Mouse (Mus musculus): ENCODE results near the gene Pi4ka. TPM values are rescaled to one million over a fixed set of nuclear protein-coding genes. Genes with fewer than 3 reads are reported as not detected.

Gene Pi4ka
- polyA plus RNA-seq, 1 experiment from 2014 or later, result 70.4 TPM

DNA sequence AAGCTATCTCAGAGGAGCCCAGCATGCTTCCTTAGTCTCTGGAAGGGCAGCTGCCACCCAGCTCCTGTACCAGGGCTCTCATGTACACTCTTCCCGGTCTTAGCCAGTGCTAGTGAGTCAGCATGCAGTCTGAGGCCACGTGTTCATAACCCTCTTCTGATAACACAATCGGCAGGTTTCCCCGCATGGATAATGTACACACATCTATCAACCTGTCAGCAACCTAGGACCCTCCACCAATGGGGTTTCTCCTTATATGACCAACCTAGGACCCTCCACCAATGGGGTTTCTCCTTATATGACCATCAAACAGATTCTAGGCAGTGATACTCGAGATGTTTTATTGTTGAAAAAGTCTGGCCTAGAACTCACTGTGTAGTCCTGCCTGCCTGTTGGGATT is 138.2 kb downstream of the Pi4ka start:
- Histone ChIP-seq H3K4me3 (replicated peaks; ENCODE audit: low read length) (no peak overlapping the region), H3K4me2 (ENCODE audit: low read length) (no peak overlapping the region), H3K27me3 (replicated peaks; ENCODE audit: control insufficient read depth, insufficient read depth, low read length) (no peaks in the 10 kb centered on the region), H3K36me3 (ENCODE audit: control insufficient read depth, insufficient read depth) (peaks cover 4% of the 10 kb centered on the region; the same call in 1 of the 2 replicates), H3K9me3 (ENCODE audit: control insufficient read depth, low read length) (peaks cover 3% of the 10 kb centered on the region; the same call in 1 of the 2 replicates), H3K9ac (replicated peaks; ENCODE audit: low read depth, low read length) (no peak overlapping the region), H3K4me1 (replicated peaks; ENCODE audit: control insufficient read depth, insufficient read depth, low read length) (no peaks in the 10 kb centered on the region), H3K27ac (ENCODE audit: low read length) (no peak overlapping the region)
- no peak for ATAC-seq
- 86% methylated on average over 5 of the region's 5 CpGs for WGBS

- no peaks in the 10 kb centered on the region for H3K4me1 ChIP-seq (replicated peaks; ENCODE audit: control insufficient read depth, insufficient read depth, low read length)
- H3K9ac ChIP-seq (replicated peaks; ENCODE audit: low read depth, low read length), result no peak overlapping the region
- 75% methylated on average over 3 of the region's 3 CpGs for WGBS
- H3K4me3 ChIP-seq (replicated peaks; ENCODE audit: low read length), result no peak overlapping the region
- H3K36me3 ChIP-seq (ENCODE audit: control insufficient read depth, insufficient read depth), result peaks cover 4% of the 10 kb centered on the region; the same call in 1 of the 2 replicates
- H3K27me3 ChIP-seq (replicated peaks; ENCODE audit: control insufficient read depth, insufficient read depth, low read length), result no peaks in the 10 kb centered on the region
- no peak overlapping the region for H3K4me2 ChIP-seq (ENCODE audit: low read length)
- no peak for ATAC-seq
- peaks cover 3% of the 10 kb centered on the region; the same call in 1 of the 2 replicates for H3K9me3 ChIP-seq (ENCODE audit: control insufficient read depth, low read length)
- no peak overlapping the region for H3K27ac ChIP-seq (ENCODE audit: low read length)
These were observed 140.0 kb downstream of the Pi4ka start for GRCm38 (mm10) chr16:17266113-17266512.

GRCm38 (mm10) chr16:17261341-17261740 is 144.8 kb downstream of the Pi4ka start:
- Histone ChIP-seq H3K9me3 (ENCODE audit: control insufficient read depth, low read length) (no peaks in the 10 kb centered on the region), H3K4me1 (replicated peaks; ENCODE audit: control insufficient read depth, insufficient read depth, low read length) (no peaks in the 10 kb centered on the region), H3K36me3 (ENCODE audit: control insufficient read depth, insufficient read depth) (peaks cover 7% of the 10 kb centered on the region; the same call in 1 of the 2 replicates), H3K27me3 (replicated peaks; ENCODE audit: control insufficient read depth, insufficient read depth, low read length) (no peaks in the 10 kb centered on the region), H3K27ac (ENCODE audit: low read length) (no peak overlapping the region), H3K4me2 (ENCODE audit: low read length) (no peak overlapping the region), H3K9ac (replicated peaks; ENCODE audit: low read depth, low read length) (no peak overlapping the region), H3K4me3 (replicated peaks; ENCODE audit: low read length) (no peak overlapping the region)
- ATAC-seq, result no peak
- WGBS, result 81% methylated on average over 1 of the region's 1 CpGs

GRCm38 (mm10) chr16:17258917-17259316 is 147.2 kb downstream of the Pi4ka start:
- H3K4me2 ChIP-seq (ENCODE audit: low read length), result no peak overlapping the region
- peaks cover 5% of the 10 kb centered on the region for H3K4me1 ChIP-seq (replicated peaks; ENCODE audit: control insufficient read depth, insufficient read depth, low read length)
- no peak for ATAC-seq
- H3K27me3 ChIP-seq (replicated peaks; ENCODE audit: control insufficient read depth, insufficient read depth, low read length), result no peaks in the 10 kb centered on the region
- H3K9me3 ChIP-seq (ENCODE audit: control insufficient read depth, low read length), result no peaks in the 10 kb centered on the region
- H3K27ac ChIP-seq (ENCODE audit: low read length), result no peak overlapping the region
- WGBS, result 94% methylated on average over 12 of the region's 12 CpGs
- H3K36me3 ChIP-seq (ENCODE audit: control insufficient read depth, insufficient read depth), result peaks cover 7% of the 10 kb centered on the region; the same call in 1 of the 2 replicates
- H3K4me3 ChIP-seq (replicated peaks; ENCODE audit: low read length), result no peak overlapping the region
- no peak overlapping the region for H3K9ac ChIP-seq (replicated peaks; ENCODE audit: low read depth, low read length)

GRCm38 (mm10) chr16:17257359-17257821 is 148.7 kb downstream of the Pi4ka start:
- H3K27me3 ChIP-seq (replicated peaks; ENCODE audit: control insufficient read depth, insufficient read depth, low read length), result no peaks in the 10 kb centered on the region
- 85% methylated on average over 9 of the region's 9 CpGs for WGBS
- H3K27ac ChIP-seq (ENCODE audit: low read length), result no peak overlapping the region
- peaks cover 13% of the 10 kb centered on the region for H3K4me1 ChIP-seq (replicated peaks; ENCODE audit: control insufficient read depth, insufficient read depth, low read length)
- no peaks in the 10 kb centered on the region for H3K9me3 ChIP-seq (ENCODE audit: control insufficient read depth, low read length)
- H3K4me3 ChIP-seq (replicated peaks; ENCODE audit: low read length), result no peak overlapping the region
- ATAC-seq, result 0 out of 2 replicates have a peak, but pooled peaks have one; percentile 13
- no peak overlapping the region for H3K4me2 ChIP-seq (ENCODE audit: low read length)
- H3K9ac ChIP-seq (replicated peaks; ENCODE audit: low read depth, low read length), result no peak overlapping the region
- H3K36me3 ChIP-seq (ENCODE audit: control insufficient read depth, insufficient read depth), result peaks cover 7% of the 10 kb centered on the region; the same call in 1 of the 2 replicates

- no peak overlapping the region for H3K4me2 ChIP-seq (ENCODE audit: low read length)
- H3K27me3 ChIP-seq (replicated peaks; ENCODE audit: control insufficient read depth, insufficient read depth, low read length), result no peaks in the 10 kb centered on the region
- H3K9me3 ChIP-seq (ENCODE audit: control insufficient read depth, low read length), result no peaks in the 10 kb centered on the region
- H3K27ac ChIP-seq (ENCODE audit: low read length), result no peak overlapping the region
- peaks cover 26% of the 10 kb centered on the region for H3K4me1 ChIP-seq (replicated peaks; ENCODE audit: control insufficient read depth, insufficient read depth, low read length)
- no peak overlapping the region for H3K4me3 ChIP-seq (replicated peaks; ENCODE audit: low read length)
- no peak overlapping the region for H3K9ac ChIP-seq (replicated peaks; ENCODE audit: low read depth, low read length)
- 78% methylated on average over 2 of the region's 2 CpGs for WGBS
- H3K36me3 ChIP-seq (ENCODE audit: control insufficient read depth, insufficient read depth), result 0 out of 2 replicates have a peak, but pooled peaks cover 7% of the 10 kb centered on the region
- no peak for ATAC-seq
These were observed 150.8 kb downstream of the Pi4ka start for GRCm38 (mm10) chr16:17255270-17255669.

GRCm38 (mm10) chr16:17254005-17254597 is 152.0 kb downstream of the Pi4ka start:
- H3K27ac ChIP-seq (ENCODE audit: low read length), result no peak overlapping the region
- 19% methylated on average over 4 of the region's 4 CpGs for WGBS
- peak; percentile 16; the same call in 1 of the 2 replicates for ATAC-seq

GRCm38 (mm10) chr16:17252841-17253240 is 153.3 kb downstream of the Pi4ka start:
- H3K4me2 ChIP-seq (ENCODE audit: low read length), result no peak overlapping the region
- H3K36me3 ChIP-seq (ENCODE audit: control insufficient read depth, insufficient read depth), result no peaks in the 10 kb centered on the region
- no peak overlapping the region for H3K27ac ChIP-seq (ENCODE audit: low read length)
- H3K9ac ChIP-seq (replicated peaks; ENCODE audit: low read depth, low read length), result no peak overlapping the region
- no peaks in the 10 kb centered on the region for H3K9me3 ChIP-seq (ENCODE audit: control insufficient read depth, low read length)
- no peaks in the 10 kb centered on the region for H3K27me3 ChIP-seq (replicated peaks; ENCODE audit: control insufficient read depth, insufficient read depth, low read length)
- no peak overlapping the region for H3K4me3 ChIP-seq (replicated peaks; ENCODE audit: low read length)
- 67% methylated on average over 7 of the region's 7 CpGs for WGBS
- no peak for ATAC-seq
- peaks cover 26% of the 10 kb centered on the region for H3K4me1 ChIP-seq (replicated peaks; ENCODE audit: control insufficient read depth, insufficient read depth, low read length)

More at GRCm38 (mm10) chr16:17254005-17254597, 152.0 kb downstream of the Pi4ka start:
- no peaks in the 10 kb centered on the region for H3K9me3 ChIP-seq (ENCODE audit: control insufficient read depth, low read length)
- no peak overlapping the region for H3K9ac ChIP-seq (replicated peaks; ENCODE audit: low read depth, low read length)
- H3K4me2 ChIP-seq (ENCODE audit: low read length), result no peak overlapping the region
- peaks cover 26% of the 10 kb centered on the region for H3K4me1 ChIP-seq (replicated peaks; ENCODE audit: control insufficient read depth, insufficient read depth, low read length)
- H3K36me3 ChIP-seq (ENCODE audit: control insufficient read depth, insufficient read depth), result 0 out of 2 replicates have a peak, but pooled peaks cover 7% of the 10 kb centered on the region
- no peak overlapping the region for H3K4me3 ChIP-seq (replicated peaks; ENCODE audit: low read length)
- H3K27me3 ChIP-seq (replicated peaks; ENCODE audit: control insufficient read depth, insufficient read depth, low read length), result no peaks in the 10 kb centered on the region

- no peak overlapping the region for H3K4me3 ChIP-seq (replicated peaks; ENCODE audit: low read length)
- 60% methylated on average over 3 of the region's 3 CpGs for WGBS
- no peak overlapping the region for H3K9ac ChIP-seq (replicated peaks; ENCODE audit: low read depth, low read length)
- H3K4me1 ChIP-seq (replicated peaks; ENCODE audit: control insufficient read depth, insufficient read depth, low read length), result peaks cover 31% of the 10 kb centered on the region
- H3K27ac ChIP-seq (ENCODE audit: low read length), result no peak overlapping the region
- no peaks in the 10 kb centered on the region for H3K9me3 ChIP-seq (ENCODE audit: control insufficient read depth, low read length)
- no peaks in the 10 kb centered on the region for H3K27me3 ChIP-seq (replicated peaks; ENCODE audit: control insufficient read depth, insufficient read depth, low read length)
- no peaks in the 10 kb centered on the region for H3K36me3 ChIP-seq (ENCODE audit: control insufficient read depth, insufficient read depth)
- no peak overlapping the region for H3K4me2 ChIP-seq (ENCODE audit: low read length)
- ATAC-seq, result no peak
These were observed 153.9 kb downstream of the Pi4ka start for GRCm38 (mm10) chr16:17252086-17252726.

Data from forebrain, embryonic 16.5 days (tissue).